Mouse (Mus musculus) heart, postnatal 10 days (tissue): Measurements from ENCODE around the gene Pias4. TPM values are rescaled to one million over a fixed set of nuclear protein-coding genes. Genes with fewer than 3 reads are reported as not detected.

Experiments used
- DNase-seq, 2 experiments: peaks; one replicate each; pipeline ENCODE4 v3.0.0; 2021
- intact Hi-C: fragments of 180-260 bp; cut with DNase I; formaldehyde crosslinking; loops from one replicate; pipeline ENCODE4 v1.15.1; 2025
- microRNA-seq, 2 experiments: library from miRNA; unstranded; fragments of <30 nt; microRNA quantifications; one replicate each; pipeline ENCODE4 v1.2.0; 2022
- total RNA-seq, 2 experiments: library from RNA; stranded (reverse); gene quantifications; 2 replicates each; pipeline ENCODE4 v1.2.3; 2021

Gene Pias4
- total RNA-seq, 2 experiments from 2014 or later, result 14.7 to 17.8 TPM

GRCm38 (mm10) chr10:81106113-81106721 is 61.5 kb downstream of the Pias4 start:
- peak; percentile 88 to 92 for DNase-seq
- intact Hi-C loops, result loop anchor here (2.0 kb wide), 1 partner anchor 27 kb away; no protein-coding TSS in a partner anchor

DNA sequence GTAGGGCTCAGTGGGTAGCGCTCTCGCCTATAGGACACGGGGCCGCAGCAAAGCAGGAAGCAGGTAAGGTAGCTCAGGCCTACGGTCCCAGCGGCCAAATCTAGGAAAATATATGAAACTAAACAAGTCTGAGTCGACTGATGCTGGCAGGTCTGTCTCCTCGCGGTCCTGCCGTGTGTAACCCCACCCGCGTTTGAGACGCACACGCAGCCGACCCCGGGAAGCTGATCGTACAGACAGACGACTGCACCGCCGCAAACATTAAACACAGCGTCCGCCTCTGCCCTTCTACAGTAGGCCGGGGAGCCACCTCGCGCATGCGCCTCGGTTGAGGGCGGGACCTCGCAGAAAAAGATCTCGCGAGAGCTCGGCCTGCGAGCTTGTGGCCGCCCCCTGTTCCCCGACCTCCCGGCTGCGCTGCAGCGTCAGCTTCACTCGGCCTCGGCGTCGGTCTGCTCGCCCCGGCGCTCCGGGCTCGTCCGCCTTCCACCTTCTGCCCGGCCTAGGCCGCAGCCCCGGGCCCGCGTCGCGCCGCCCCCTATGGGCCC is 62.1 kb downstream of the Pias4 start, which contains the start of gene Map2k2:
Gene Map2k2 (plus strand): TSS at position 351 of the 548 bp plus-strand sequence.
- intact Hi-C loops, result loop anchor here (2.0 kb wide), 1 partner anchor 27 kb away; no protein-coding TSS in a partner anchor
- DNase-seq, result peak; percentile 98 to 99

Small RNA genes lying within 50 kb of the gene (microRNA-seq; reads per million reads assigned to microRNA genes)
- gene Mir5615-1 (0 reads per million in 2 experiments), gene Mir5615-2 (0 reads per million in 2 experiments)

Other genes with a start within 250 kb of the Pias4 start
- gene Lmnb2, start 249.7 kb downstream of the Pias4 start, total RNA-seq, result 10 to 100 TPM; 10.2 to 11.9 TPM
- 10 to 100 TPM; 11.5 to 18.3 TPM for gene Gadd45b, start 237.8 kb downstream of the Pias4 start, total RNA-seq
- 1 to 10 TPM in 1 of 2 experiments, under 1 TPM in 1; 0.67 to 1.1 TPM for gene Gng7, start 153.0 kb downstream of the Pias4 start, total RNA-seq
- gene Diras1, start 142.3 kb downstream of the Pias4 start, total RNA-seq, result not detected
- 10 to 100 TPM; 11.5 to 13.0 TPM for gene Slc39a3, start 130.5 kb downstream of the Pias4 start, total RNA-seq
- gene Sgta, start 107.7 kb downstream of the Pias4 start, total RNA-seq, result 100 to 1,000 TPM; 103 to 106 TPM
- 10 to 100 TPM; 11.5 to 14.9 TPM for gene Thop1, start 97.9 kb downstream of the Pias4 start, total RNA-seq
- 1 to 10 TPM; 1.2 to 2.4 TPM for gene Creb3l3, start 69.0 kb downstream of the Pias4 start, total RNA-seq
- 100 to 1,000 TPM; 129 to 131 TPM for gene Map2k2, start 62.0 kb downstream of the Pias4 start, total RNA-seq
- 10 to 100 TPM; 43.7 to 48.0 TPM for gene Zbtb7a, start 32.7 kb downstream of the Pias4 start, total RNA-seq
- gene Eef2, start 8.7 kb upstream of the Pias4 start, total RNA-seq, result 1,000 to 10,000 TPM; 1,333 to 1,385 TPM
- 10 to 100 TPM; 33.3 to 39.1 TPM for gene Dapk3, start 15.1 kb upstream of the Pias4 start, total RNA-seq
- gene 4930442H23Rik, start 15.9 kb upstream of the Pias4 start, total RNA-seq, result not detected
- gene Nmrk2, start 34.1 kb upstream of the Pias4 start, total RNA-seq, result 10 to 100 TPM; 11.6 to 16.5 TPM
- gene Atcay, start 62.9 kb upstream of the Pias4 start, total RNA-seq, result under 1 TPM; 0.24 to 0.30 TPM
- 1 to 10 TPM; 3.8 TPM for gene Zfr2, start 65.2 kb upstream of the Pias4 start, total RNA-seq
- gene Matk, start 85.0 kb upstream of the Pias4 start, total RNA-seq, result under 1 TPM; 0.27 to 0.38 TPM
- 100 to 1,000 TPM in 1 of 2 experiments, 10 to 100 TPM in 1; 93.4 to 108 TPM for gene Mrpl54, start 99.0 kb upstream of the Pias4 start, total RNA-seq
- gene Apba3, start 99.0 kb upstream of the Pias4 start, total RNA-seq, result 10 to 100 TPM; 66.5 to 68.3 TPM
- gene Tjp3, start 123.7 kb upstream of the Pias4 start, total RNA-seq, result under 1 TPM; 0.14 to 0.37 TPM
- gene Pip5k1c, start 125.0 kb upstream of the Pias4 start, total RNA-seq, result 10 to 100 TPM; 43.2 to 46.4 TPM
- 10 to 100 TPM; 21.0 to 23.6 TPM for gene Cactin, start 153.2 kb upstream of the Pias4 start, total RNA-seq
- 1 to 10 TPM; 7.7 to 8.5 TPM for gene Tbxa2r, start 160.8 kb upstream of the Pias4 start, total RNA-seq
- 1 to 10 TPM; 4.8 to 6.1 TPM for gene Gipc3, start 175.3 kb upstream of the Pias4 start, total RNA-seq
- 100 to 1,000 TPM in 1 of 2 experiments, 10 to 100 TPM in 1; 88.1 to 105 TPM for gene Hmg20b, start 182.6 kb upstream of the Pias4 start, total RNA-seq
- gene Mfsd12, start 189.6 kb upstream of the Pias4 start, total RNA-seq, result 10 to 100 TPM; 11.6 to 14.4 TPM
- 1 to 10 TPM in 1 of 2 experiments, under 1 TPM in 1; 0.42 to 1.1 TPM for gene 4930404N11Rik, start 197.9 kb upstream of the Pias4 start, total RNA-seq
- 10 to 100 TPM; 39.7 to 41.2 TPM for gene Fzr1, start 210.6 kb upstream of the Pias4 start, total RNA-seq
- gene Dohh, start 216.5 kb upstream of the Pias4 start, total RNA-seq, result 10 to 100 TPM; 53.2 to 57.5 TPM
- under 1 TPM; 0.74 to 0.87 TPM for gene Gm48551, start 216.5 kb upstream of the Pias4 start, total RNA-seq
- gene Gm48552, start 221.1 kb upstream of the Pias4 start, total RNA-seq, result under 1 TPM; 0.77 to 0.98 TPM
- gene Smim24, start 225.1 kb upstream of the Pias4 start, total RNA-seq, result 1 to 10 TPM; 1.3 to 2.2 TPM